Mouse (Mus musculus) C2C12 (cell line): ENCODE measurements around the gene Gzmf.
"Not testable (repeated sequence)": the region's sequence is repeated elsewhere in the genome, so short reads cannot be mapped to it uniquely, and the experiment has no call there.

Experiments used
- CEBPB ChIP-seq: IDR thresholded peaks from one replicate; pipeline ENCODE4 v1.6.1; 2011; ENCODE audit warnings: low read depth, mild to moderate bottlenecking, control low read depth, moderate library complexity
- CTCF ChIP-seq: IDR thresholded peaks from one replicate; pipeline ENCODE4 v1.5.1; 2011; ENCODE audit not compliant: control insufficient read depth, insufficient read depth, insufficient read length
- FOSL1 ChIP-seq: IDR thresholded peaks from one replicate; pipeline ENCODE4 v1.8.0; 2011; ENCODE audit warnings: mild to moderate bottlenecking, low read length; ENCODE audit not compliant: poor library complexity, insufficient read depth, severe bottlenecking
- MAX ChIP-seq: IDR thresholded peaks from one replicate; pipeline ENCODE4 v1.6.1; 2011; ENCODE audit warnings: mild to moderate bottlenecking, control low read depth
- MYOD1 ChIP-seq: IDR thresholded peaks from one replicate; pipeline ENCODE4 v1.6.1; 2011; ENCODE audit warnings: low read depth; ENCODE audit not compliant: control insufficient read depth, insufficient read length
- MYOG ChIP-seq: IDR thresholded peaks from one replicate; pipeline ENCODE4 v1.6.1; 2011; ENCODE audit not compliant: control insufficient read depth, insufficient read length; ENCODE audit errors: extremely low read depth
- USF1 ChIP-seq: IDR thresholded peaks from one replicate; pipeline ENCODE4 v1.6.1; 2011; ENCODE audit warnings: low read depth, mild to moderate bottlenecking, control low read depth, moderate library complexity

GRCm38 (mm10) chr14:56177651-56178050 lies 33.6 kb downstream of the Gzmf start:
- not testable (repeated sequence) for TF ChIP-seq CTCF, USF1, FOSL1, MAX, MYOD1, MYOG, CEBPB
